Mouse (Mus musculus): ENCODE data around the gene Ttll10.

Gene Ttll10

GRCm38 (mm10) chr4:156024184-156024583 is 35.0 kb downstream of the Ttll10 start:
- no peak for DNase-seq (ENCODE audit: extremely low read depth, low read depth)

- DNase-seq (ENCODE audit: extremely low read depth, low read depth), result no peak
These were observed 35.7 kb downstream of the Ttll10 start for GRCm38 (mm10) chr4:156023520-156023919.

DNA sequence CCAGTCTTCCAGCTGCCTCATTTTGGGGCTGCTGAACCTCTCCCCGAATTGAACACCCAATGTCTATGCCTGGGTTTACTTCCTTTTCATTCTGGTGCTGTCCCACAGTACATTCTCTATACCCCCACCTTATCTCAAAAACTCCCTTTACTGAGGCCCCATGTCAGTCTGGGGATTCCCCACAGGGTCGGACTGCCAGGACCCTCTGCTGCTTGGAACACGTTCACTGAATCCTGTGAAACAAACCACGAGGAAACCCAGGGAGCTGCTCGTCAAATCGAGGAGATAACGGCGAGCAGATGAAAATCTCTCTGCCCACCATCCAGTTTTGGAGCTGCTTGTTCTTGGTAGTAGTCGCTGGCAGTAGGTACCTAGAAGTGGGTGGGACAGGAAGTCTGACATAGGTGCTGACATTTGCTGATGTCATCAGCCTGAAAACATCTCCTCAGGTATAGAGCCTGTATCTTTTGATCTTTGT is 37.2 kb downstream of the Ttll10 start:
- no peak for DNase-seq (ENCODE audit: extremely low read depth, low read depth)

- no peak for DNase-seq (ENCODE audit: extremely low read depth, low read depth)
These were observed 37.8 kb downstream of the Ttll10 start for GRCm38 (mm10) chr4:156021381-156021780.

DNA sequence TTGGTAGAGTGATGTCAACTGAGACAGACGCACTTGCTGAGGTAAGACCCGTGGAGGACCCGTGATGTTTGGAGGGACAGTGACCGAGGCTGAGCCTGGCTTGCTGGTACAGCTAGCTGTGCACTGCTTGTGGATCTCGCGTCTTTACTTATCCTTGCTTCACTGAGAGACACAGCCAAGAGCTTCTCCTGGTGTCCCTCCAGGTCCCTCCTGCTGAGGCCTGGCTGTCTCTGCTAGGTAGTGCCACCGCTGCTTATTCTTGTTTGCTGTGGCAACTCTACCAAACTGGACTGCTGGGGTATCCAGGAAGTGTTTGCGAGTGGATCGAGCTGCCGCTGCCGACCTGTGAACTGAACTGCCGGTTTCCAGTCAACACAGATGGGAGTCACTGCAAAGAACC is 39.4 kb downstream of the Ttll10 start:
- DNase-seq (ENCODE audit: extremely low read depth, low read depth), result no peak

GRCm38 (mm10) chr4:156014436-156014835 is 44.8 kb downstream of the Ttll10 start:
- DNase-seq (ENCODE audit: extremely low read depth, low read depth), result no peak

DNA sequence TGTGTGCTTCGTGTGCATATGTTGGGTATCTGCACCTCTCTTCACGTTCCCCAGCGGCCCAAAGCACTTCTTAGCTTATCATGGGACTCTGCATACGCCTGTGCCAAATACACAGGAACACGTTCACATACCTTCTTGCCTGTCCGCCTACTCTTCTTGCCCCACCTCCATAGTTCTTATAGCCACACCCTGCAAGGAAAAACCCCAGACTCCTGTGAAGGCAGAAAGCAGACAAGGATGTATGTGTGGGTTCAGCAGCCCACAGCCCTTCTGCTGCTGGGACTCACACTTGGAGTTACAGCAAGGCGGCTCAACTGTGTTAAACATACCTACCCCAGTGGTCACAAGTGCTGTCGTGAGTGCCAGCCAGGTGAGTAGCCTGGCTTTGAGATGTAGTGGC is 45.6 kb downstream of the Ttll10 start, which contains the start of gene Tnfrsf4:
Gene Tnfrsf4 (plus strand): TSS at position 207 of the 400 bp plus-strand sequence.
- DNase-seq (ENCODE audit: extremely low read depth, low read depth), result no peak

DNA sequence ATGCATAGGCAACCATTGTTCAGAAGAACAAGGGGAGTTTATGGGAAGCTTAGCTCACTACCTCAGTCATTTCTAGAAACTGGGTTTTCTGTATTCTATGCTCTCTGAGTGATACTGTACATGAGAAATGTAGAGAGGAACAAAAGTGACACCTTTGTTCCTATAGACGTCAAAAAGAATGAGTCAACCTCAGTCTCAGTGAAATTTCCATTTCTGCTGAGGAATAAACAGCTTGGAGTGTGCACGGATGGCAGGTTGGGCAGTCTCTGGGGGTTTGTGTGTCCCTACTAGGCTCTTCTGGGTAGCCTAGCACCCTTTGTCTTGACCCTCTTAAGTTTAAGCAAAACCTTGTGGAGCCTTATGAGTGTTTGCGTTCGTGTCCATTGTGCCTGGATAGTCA is 50.8 kb downstream of the Ttll10 start:
- no peak for DNase-seq (ENCODE audit: extremely low read depth, low read depth)

DNA sequence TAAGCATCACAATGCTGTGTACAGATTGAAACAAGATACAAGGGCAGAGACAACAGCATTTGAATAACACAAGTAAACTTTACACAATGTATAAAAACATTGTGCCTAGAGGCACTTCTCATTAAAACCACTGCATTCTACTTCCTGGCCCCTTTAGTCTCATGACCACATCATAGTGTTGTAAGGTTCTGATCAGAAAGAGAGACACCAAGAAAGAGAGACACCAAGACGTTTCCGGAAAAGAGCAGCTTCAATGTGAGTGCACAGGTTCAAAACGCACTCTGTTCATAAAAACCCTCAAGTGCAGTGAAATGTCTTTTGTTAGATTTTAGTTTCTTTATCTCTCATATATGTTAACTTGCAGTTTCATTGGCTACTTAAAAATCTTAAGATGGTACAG is 55.1 kb downstream of the Ttll10 start:
- no peak for DNase-seq (ENCODE audit: extremely low read depth, low read depth)

DNA sequence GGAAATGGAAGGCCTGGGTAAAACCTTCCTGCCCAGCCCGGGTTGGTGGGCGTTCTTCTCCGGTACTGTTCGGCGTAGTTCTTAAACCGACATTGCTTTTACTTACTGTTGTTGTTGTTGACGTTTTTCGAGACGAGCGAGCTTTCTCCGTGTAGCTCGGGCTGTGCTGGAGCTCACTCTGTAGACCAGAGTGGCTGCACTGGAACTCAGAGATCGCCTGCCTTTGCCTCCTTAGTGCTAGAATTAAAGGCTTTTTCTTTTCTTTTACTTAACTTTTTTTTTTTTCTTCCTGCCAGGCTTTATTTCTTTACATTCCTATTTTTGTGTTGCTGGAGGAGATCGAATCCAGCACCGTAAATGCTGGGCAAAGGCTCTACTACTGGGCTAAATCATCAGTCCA is 65.6 kb downstream of the Ttll10 start:
- DNase-seq (ENCODE audit: extremely low read depth, low read depth), result peak; percentile 8

GRCm38 (mm10) chr4:155992906-155993547 is 66.2 kb downstream of the Ttll10 start:
- peak; percentile 80 for DNase-seq (ENCODE audit: extremely low read depth, low read depth)

- DNase-seq (ENCODE audit: extremely low read depth, low read depth), result peak; percentile 49
These were observed 66.8 kb downstream of the Ttll10 start, which contains the start of the genes B3galt6 and Sdf4 for GRCm38 (mm10) chr4:155992241-155992905. Gene B3galt6, minus strand, starts transcription at chr4:155992649. Gene Sdf4, plus strand, starts transcription at chr4:155992872.

GRCm38 (mm10) chr4:155991908-155992230 is 67.3 kb downstream of the Ttll10 start:
- DNase-seq (ENCODE audit: extremely low read depth, low read depth), result no peak

DNA sequence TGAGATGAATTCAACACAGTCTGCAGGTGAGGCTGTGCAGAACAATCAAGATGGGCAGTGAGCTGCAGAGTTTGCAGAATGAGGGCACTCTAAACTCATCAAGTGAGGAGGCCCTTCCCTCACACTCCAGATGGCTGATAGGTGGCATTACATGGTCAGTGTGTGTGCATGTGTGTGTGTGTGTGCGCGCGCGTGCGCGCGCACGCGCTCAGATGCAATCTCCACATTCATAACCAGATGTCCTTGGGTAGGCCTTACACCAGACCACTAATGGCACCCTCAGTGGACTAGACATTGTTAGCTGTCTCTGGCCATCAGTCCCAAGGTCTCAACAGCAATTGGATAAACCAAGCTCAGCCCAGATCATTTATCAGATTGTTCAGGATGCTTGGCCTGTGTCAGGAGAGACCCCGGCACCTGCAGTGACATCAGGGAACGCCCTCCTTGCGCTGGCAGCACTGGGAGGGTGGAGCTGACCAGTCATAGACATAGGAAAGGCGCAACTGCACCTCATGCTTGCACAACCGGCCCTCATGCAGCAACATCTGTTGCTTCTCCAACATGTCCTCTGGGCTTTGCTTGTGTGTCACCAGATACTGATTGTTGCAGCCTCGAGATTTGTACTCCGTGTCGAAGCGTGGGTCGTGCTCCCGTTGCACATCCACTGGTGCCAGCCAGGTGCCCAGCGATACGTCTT is 67.9 kb downstream of the Ttll10 start:
- peak; percentile 37 for DNase-seq (ENCODE audit: extremely low read depth, low read depth)
